Mouse (Mus musculus) intestine, embryonic 16.5 days (tissue): ENCODE data around the gene Olfr1280. TPM values are rescaled to one million over a fixed set of nuclear protein-coding genes. Genes with fewer than 3 reads are reported as not detected.

ENCODE experiments used
- polyA plus RNA-seq: library from polyadenylated mRNA; unstranded; fragments of >200 nt; fragmentation: Nextera tagmentation; extraction: Ambion mirVana; gene quantifications from 2 replicates; pipeline ENCODE4 v1.2.1, GENCODE M21; 2015

The Olfr1280 gene
- polyA plus RNA-seq, 1 experiment from 2014 or later, result not detected

Other genes starting within 250 kb of the Olfr1280 start
- not detected in 2 replicates for gene Gm13941, start 208.0 kb upstream of the Olfr1280 start, polyA plus RNA-seq
- gene Gm15130, start 161.1 kb upstream of the Olfr1280 start, polyA plus RNA-seq, result not detected in 2 replicates
- not detected in 2 replicates for gene 4930430A15Rik, start 84.4 kb upstream of the Olfr1280 start, polyA plus RNA-seq
- not detected in 2 replicates for gene Olfr1275, start 78.7 kb upstream of the Olfr1280 start, polyA plus RNA-seq
- gene Olfr1276, start 59.5 kb upstream of the Olfr1280 start, polyA plus RNA-seq, result not detected in 2 replicates
- not detected in 2 replicates for gene Olfr1277, start 39.9 kb upstream of the Olfr1280 start, polyA plus RNA-seq
- not detected in 2 replicates for gene Olfr1278, start 23.9 kb upstream of the Olfr1280 start, polyA plus RNA-seq
- not detected in 2 replicates for gene Olfr1279, start 13.4 kb upstream of the Olfr1280 start, polyA plus RNA-seq
- not detected in 2 replicates for gene Olfr1281, start 12.5 kb downstream of the Olfr1280 start, polyA plus RNA-seq
- gene Olfr1282, start 22.1 kb downstream of the Olfr1280 start, polyA plus RNA-seq, result not detected in 2 replicates
- not detected in 2 replicates for gene Olfr1283, start 52.8 kb downstream of the Olfr1280 start, polyA plus RNA-seq
- not detected in 2 replicates for gene Olfr1284, start 61.5 kb downstream of the Olfr1280 start, polyA plus RNA-seq
- not detected in 2 replicates for gene Olfr1286, start 109.1 kb downstream of the Olfr1280 start, polyA plus RNA-seq
- gene Olfr1287, start 135.1 kb downstream of the Olfr1280 start, polyA plus RNA-seq, result not detected in 2 replicates
- not detected in 2 replicates for gene Olfr1288, start 160.1 kb downstream of the Olfr1280 start, polyA plus RNA-seq
- gene Olfr1289, start 166.8 kb downstream of the Olfr1280 start, polyA plus RNA-seq, result not detected in 2 replicates
- not detected in 2 replicates for gene Olfr1290, start 179.8 kb downstream of the Olfr1280 start, polyA plus RNA-seq
- not detected in 2 replicates for gene Olfr1291-ps1, start 183.2 kb downstream of the Olfr1280 start, polyA plus RNA-seq
- not detected in 2 replicates for gene Olfr1293-ps, start 211.2 kb downstream of the Olfr1280 start, polyA plus RNA-seq
- gene Olfr1294, start 226.3 kb downstream of the Olfr1280 start, polyA plus RNA-seq, result not detected in 2 replicates